Mouse (Mus musculus): ENCODE results near the gene Pcdh9. TPM values are rescaled to one million over a fixed set of nuclear protein-coding genes. Genes with fewer than 3 reads are reported as not detected.

The Pcdh9 gene
- polyA plus RNA-seq, 1 experiment from 2014 or later: 0.51 TPM

DNA sequence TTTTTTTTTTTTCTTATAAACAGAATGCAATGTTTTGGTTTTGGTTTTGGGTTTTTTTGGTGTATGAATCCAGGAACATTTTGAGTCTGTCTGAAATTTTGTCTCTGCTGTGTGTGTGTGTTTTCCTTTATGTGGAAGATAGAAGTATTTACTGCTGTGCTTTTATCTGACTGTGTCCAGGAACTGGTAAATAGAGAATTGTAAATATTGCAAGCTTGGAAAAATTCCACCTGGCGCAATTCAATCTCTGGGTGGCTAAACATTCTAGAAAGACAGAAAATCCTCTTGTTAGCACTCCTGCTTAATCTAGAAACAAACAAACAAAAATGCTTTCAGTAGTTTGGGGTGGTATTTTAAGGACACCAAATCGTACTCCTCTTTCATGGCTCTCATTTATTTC is 814.7 kb downstream of the Pcdh9 start:
- H3K4me3 ChIP-seq (ENCODE audit: low read depth, low read length): no peak overlapping the region
- no peaks in the 10 kb centered on the region for H3K4me1 ChIP-seq (ENCODE audit: control insufficient read depth, low read depth, low read length)
- WGBS (ENCODE audit: insufficient replicate concordance): 45% methylated on average over 2 of the region's 2 CpGs
- H3K9ac ChIP-seq (ENCODE audit: low read depth, low read length): no peak overlapping the region
- no peaks in the 10 kb centered on the region for H3K9me3 ChIP-seq (replicated peaks; ENCODE audit: control insufficient read depth, low read length)
- no peak overlapping the region for H3K27ac ChIP-seq (ENCODE audit: low read length)
- no peaks in the 10 kb centered on the region for H3K36me3 ChIP-seq (ENCODE audit: control insufficient read depth, insufficient read depth)
- no peak for ATAC-seq (ENCODE audit: low read depth)
- H3K4me2 ChIP-seq (ENCODE audit: low read depth, low read length): no peak overlapping the region
- H3K27me3 ChIP-seq (ENCODE audit: control insufficient read depth, insufficient read depth, low read depth, low read length): no peaks in the 10 kb centered on the region

GRCm38 (mm10) chr14:93072346-93072745 is 818.1 kb downstream of the Pcdh9 start:
- H3K27ac ChIP-seq (ENCODE audit: low read length): no peak overlapping the region
- H3K4me1 ChIP-seq (ENCODE audit: control insufficient read depth, low read depth, low read length): no peaks in the 10 kb centered on the region
- H3K36me3 ChIP-seq (ENCODE audit: control insufficient read depth, insufficient read depth): no peaks in the 10 kb centered on the region
- no peaks in the 10 kb centered on the region for H3K27me3 ChIP-seq (ENCODE audit: control insufficient read depth, insufficient read depth, low read depth, low read length)
- no peak overlapping the region for H3K4me2 ChIP-seq (ENCODE audit: low read depth, low read length)
- no peaks in the 10 kb centered on the region for H3K9me3 ChIP-seq (replicated peaks; ENCODE audit: control insufficient read depth, low read length)
- no peak for ATAC-seq (ENCODE audit: low read depth)
- no peak overlapping the region for H3K4me3 ChIP-seq (ENCODE audit: low read depth, low read length)
- 65% methylated on average over 5 of the region's 5 CpGs for WGBS (ENCODE audit: insufficient replicate concordance)
- no peak overlapping the region for H3K9ac ChIP-seq (ENCODE audit: low read depth, low read length)

DNA sequence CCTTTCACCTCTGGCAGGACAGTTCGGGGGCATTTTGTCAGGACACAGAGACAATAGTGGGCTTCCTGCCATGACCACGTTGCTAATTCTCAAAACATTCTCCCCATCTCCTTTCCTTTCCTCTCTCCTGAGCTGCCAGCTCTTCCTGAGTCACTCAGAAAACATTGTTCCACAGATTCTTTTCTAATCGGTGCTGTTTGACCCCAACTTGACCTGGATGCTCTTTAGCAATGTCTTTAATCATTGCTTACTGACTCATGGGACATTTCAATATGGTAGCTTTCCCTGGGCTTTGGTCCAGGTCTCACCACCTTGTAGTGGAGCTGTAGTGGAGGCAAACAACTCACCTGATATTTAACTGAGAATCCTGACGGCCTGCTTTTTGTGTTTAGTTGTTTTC is 820.3 kb downstream of the Pcdh9 start:
- H3K9me3 ChIP-seq (replicated peaks; ENCODE audit: control insufficient read depth, low read length): no peaks in the 10 kb centered on the region
- no peaks in the 10 kb centered on the region for H3K27me3 ChIP-seq (ENCODE audit: control insufficient read depth, insufficient read depth, low read depth, low read length)
- no peaks in the 10 kb centered on the region for H3K36me3 ChIP-seq (ENCODE audit: control insufficient read depth, insufficient read depth)
- no peak overlapping the region for H3K9ac ChIP-seq (ENCODE audit: low read depth, low read length)
- ATAC-seq (ENCODE audit: low read depth): no peak; the same call in 1 of the 2 replicates
- no peak overlapping the region for H3K27ac ChIP-seq (ENCODE audit: low read length)
- H3K4me3 ChIP-seq (ENCODE audit: low read depth, low read length): no peak overlapping the region
- 22% methylated on average over 4 of the region's 4 CpGs for WGBS (ENCODE audit: insufficient replicate concordance)
- no peaks in the 10 kb centered on the region for H3K4me1 ChIP-seq (ENCODE audit: control insufficient read depth, low read depth, low read length)
- no peak overlapping the region for H3K4me2 ChIP-seq (ENCODE audit: low read depth, low read length)

- no peak overlapping the region for H3K27ac ChIP-seq (ENCODE audit: low read length)
- 61% methylated on average over 5 of the region's 5 CpGs for WGBS (ENCODE audit: insufficient replicate concordance)
- H3K4me2 ChIP-seq (ENCODE audit: low read depth, low read length): no peak overlapping the region
- H3K4me3 ChIP-seq (ENCODE audit: low read depth, low read length): no peak overlapping the region
- H3K9ac ChIP-seq (ENCODE audit: low read depth, low read length): no peak overlapping the region
- H3K4me1 ChIP-seq (ENCODE audit: control insufficient read depth, low read depth, low read length): no peaks in the 10 kb centered on the region
- H3K36me3 ChIP-seq (ENCODE audit: control insufficient read depth, insufficient read depth): no peaks in the 10 kb centered on the region
- no peaks in the 10 kb centered on the region for H3K9me3 ChIP-seq (replicated peaks; ENCODE audit: control insufficient read depth, low read length)
- ATAC-seq (ENCODE audit: low read depth): no peak
- no peaks in the 10 kb centered on the region for H3K27me3 ChIP-seq (ENCODE audit: control insufficient read depth, insufficient read depth, low read depth, low read length)
Observed at GRCm38 (mm10) chr14:93067411-93068336, 822.8 kb downstream of the Pcdh9 start.

DNA sequence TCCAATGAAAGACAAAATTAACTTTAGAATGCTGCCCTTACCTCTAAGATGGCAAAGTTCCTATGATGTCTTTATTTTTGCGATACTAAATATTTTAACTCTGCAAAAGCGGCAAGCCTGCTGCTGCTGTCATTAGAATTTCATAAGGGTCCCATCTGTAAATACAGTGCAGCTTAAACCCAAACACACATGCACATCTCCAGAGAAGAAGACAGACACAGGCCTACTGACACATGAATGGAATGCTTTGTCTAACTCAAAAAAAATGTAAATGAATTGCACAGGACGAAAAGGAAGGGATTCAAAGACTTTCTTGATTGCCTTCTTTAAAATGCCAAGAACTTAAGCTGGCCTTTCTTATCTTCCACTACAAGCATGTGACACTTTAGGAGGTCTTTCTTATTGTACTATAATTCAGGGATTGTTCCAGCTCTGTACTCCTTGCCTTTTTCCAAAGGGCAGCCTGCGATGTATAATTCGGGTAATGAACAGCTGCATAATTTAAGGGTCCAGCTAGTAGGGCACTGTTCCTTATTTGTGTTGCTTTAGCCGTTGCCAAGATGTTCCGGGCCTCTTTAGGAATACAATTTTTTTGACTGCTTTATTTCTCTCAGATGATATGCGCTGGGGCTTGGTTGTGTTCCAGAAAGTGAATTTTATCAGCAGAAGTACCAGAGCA is 823.6 kb downstream of the Pcdh9 start:
- no peak overlapping the region for H3K27ac ChIP-seq (ENCODE audit: low read length)
- H3K4me1 ChIP-seq (ENCODE audit: control insufficient read depth, low read depth, low read length): no peaks in the 10 kb centered on the region
- ATAC-seq (ENCODE audit: low read depth): no peak
- H3K4me2 ChIP-seq (ENCODE audit: low read depth, low read length): no peak overlapping the region
- no peaks in the 10 kb centered on the region for H3K36me3 ChIP-seq (ENCODE audit: control insufficient read depth, insufficient read depth)
- H3K27me3 ChIP-seq (ENCODE audit: control insufficient read depth, insufficient read depth, low read depth, low read length): no peaks in the 10 kb centered on the region
- no peak overlapping the region for H3K9ac ChIP-seq (ENCODE audit: low read depth, low read length)
- no peak overlapping the region for H3K4me3 ChIP-seq (ENCODE audit: low read depth, low read length)
- H3K9me3 ChIP-seq (replicated peaks; ENCODE audit: control insufficient read depth, low read length): no peaks in the 10 kb centered on the region
- 67% methylated on average over 8 of the region's 8 CpGs for WGBS (ENCODE audit: insufficient replicate concordance)

DNA sequence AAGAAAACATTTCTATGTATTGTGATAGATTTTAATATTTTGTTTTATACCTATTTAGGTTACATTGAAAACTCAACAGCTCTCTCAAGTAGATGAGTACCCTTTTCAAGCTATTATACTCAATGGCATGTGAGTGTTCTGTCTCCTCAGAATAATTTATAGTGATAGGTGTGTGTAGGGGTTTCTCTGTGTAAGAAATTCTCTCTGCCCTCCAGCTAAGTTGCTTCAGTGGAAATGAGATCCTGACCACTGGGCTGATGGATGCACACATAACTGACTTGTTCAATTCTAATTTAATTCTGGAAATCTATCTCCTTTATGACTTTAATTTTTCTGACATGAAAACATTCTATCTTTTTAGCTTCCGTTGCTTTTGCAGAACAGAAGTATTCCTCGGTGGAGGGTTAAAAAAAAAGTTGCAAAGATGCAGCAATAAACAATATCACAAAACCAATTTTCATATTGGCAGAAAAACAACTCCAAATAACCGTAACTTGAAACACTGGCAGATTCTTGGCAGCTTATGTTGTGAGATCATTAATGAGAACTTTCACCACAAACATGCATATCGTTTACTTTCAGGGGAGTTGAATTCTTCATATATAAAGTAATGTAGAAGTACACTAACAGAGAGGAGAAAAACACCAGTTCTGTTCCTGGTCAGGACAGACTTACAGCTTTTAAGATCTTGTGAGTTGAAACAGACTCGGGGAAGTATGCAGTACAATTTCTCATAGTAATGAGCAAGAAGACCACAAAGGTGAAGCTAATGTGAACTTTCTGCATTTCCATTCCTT is 828.5 kb downstream of the Pcdh9 start:
- H3K9me3 ChIP-seq (replicated peaks; ENCODE audit: control insufficient read depth, low read length): no peaks in the 10 kb centered on the region
- no peaks in the 10 kb centered on the region for H3K27me3 ChIP-seq (ENCODE audit: control insufficient read depth, insufficient read depth, low read depth, low read length)
- no peak overlapping the region for H3K9ac ChIP-seq (ENCODE audit: low read depth, low read length)
- H3K4me3 ChIP-seq (ENCODE audit: low read depth, low read length): no peak overlapping the region
- 66% methylated on average over 5 of the region's 5 CpGs for WGBS (ENCODE audit: insufficient replicate concordance)
- no peak for ATAC-seq (ENCODE audit: low read depth)
- H3K4me2 ChIP-seq (ENCODE audit: low read depth, low read length): no peak overlapping the region
- H3K27ac ChIP-seq (ENCODE audit: low read length): no peak overlapping the region
- H3K4me1 ChIP-seq (ENCODE audit: control insufficient read depth, low read depth, low read length): no peaks in the 10 kb centered on the region
- H3K36me3 ChIP-seq (ENCODE audit: control insufficient read depth, insufficient read depth): no peaks in the 10 kb centered on the region

GRCm38 (mm10) chr14:93058799-93059198 is 831.7 kb downstream of the Pcdh9 start:
- 76% methylated on average over 6 of the region's 6 CpGs for WGBS (ENCODE audit: insufficient replicate concordance)
- H3K4me2 ChIP-seq (ENCODE audit: low read depth, low read length): no peak overlapping the region
- no peaks in the 10 kb centered on the region for H3K27me3 ChIP-seq (ENCODE audit: control insufficient read depth, insufficient read depth, low read depth, low read length)

GRCm38 (mm10) chr14:93055997-93056396 is 834.5 kb downstream of the Pcdh9 start:
- WGBS (ENCODE audit: insufficient replicate concordance): 47% methylated on average over 3 of the region's 3 CpGs

More at GRCm38 (mm10) chr14:93058799-93059198, 831.7 kb downstream of the Pcdh9 start:
- Histone ChIP-seq H3K4me1 (ENCODE audit: control insufficient read depth, low read depth, low read length) (no peaks in the 10 kb centered on the region), H3K9me3 (replicated peaks; ENCODE audit: control insufficient read depth, low read length) (no peaks in the 10 kb centered on the region), H3K36me3 (ENCODE audit: control insufficient read depth, insufficient read depth) (no peaks in the 10 kb centered on the region), H3K9ac (ENCODE audit: low read depth, low read length) (no peak overlapping the region), H3K4me3 (ENCODE audit: low read depth, low read length) (no peak overlapping the region), H3K27ac (ENCODE audit: low read length) (no peak overlapping the region)
- no peak for ATAC-seq (ENCODE audit: low read depth)

More at GRCm38 (mm10) chr14:93055997-93056396, 834.5 kb downstream of the Pcdh9 start:
- Histone ChIP-seq H3K9me3 (replicated peaks; ENCODE audit: control insufficient read depth, low read length) (no peaks in the 10 kb centered on the region), H3K4me3 (ENCODE audit: low read depth, low read length) (no peak overlapping the region), H3K27ac (ENCODE audit: low read length) (no peak overlapping the region), H3K4me1 (ENCODE audit: control insufficient read depth, low read depth, low read length) (no peaks in the 10 kb centered on the region), H3K27me3 (ENCODE audit: control insufficient read depth, insufficient read depth, low read depth, low read length) (no peaks in the 10 kb centered on the region), H3K36me3 (ENCODE audit: control insufficient read depth, insufficient read depth) (no peaks in the 10 kb centered on the region), H3K4me2 (ENCODE audit: low read depth, low read length) (no peak overlapping the region), H3K9ac (ENCODE audit: low read depth, low read length) (no peak overlapping the region)
- no peak for ATAC-seq (ENCODE audit: low read depth)

All from liver, embryonic 16.5 days (tissue).